In genomic region chr1:24259419-24259818, GRCm38 (mm10) we compare ENCODE assay signal across 21 mouse cellular contexts.
DNase-seq lines count a peak whose midpoint lies in the region; ATAC-seq lines count a peak whose summit lies in the region.
"Had no signal": no experiment of that assay in that cellular context is flagged by ENCODE, and none has a peak within 500 bp of the region (broad histone marks: within the 10 kb centered on the region; RNA-seq: fewer than 3 reads in every experiment).

No protein-coding gene starts in this region.

- H3K9me3 ChIP-seq in limb, embryonic 13.5 days, result no peaks in the 10 kb centered on the region
- H3K9me3 ChIP-seq in limb, embryonic 10.5 days (replicated peaks), result no peaks in the 10 kb centered on the region
- H3K9me3 ChIP-seq in neural tube, embryonic 14.5 days (ENCODE audit: control insufficient read depth, low read length), result no peaks in the 10 kb centered on the region
- no peaks in the 10 kb centered on the region for H3K9me3 ChIP-seq in neural tube, embryonic 15.5 days (replicated peaks)
- H3K9me3 ChIP-seq: G1E had no signal

- no peak overlapping the region for H3K4me2 ChIP-seq in limb, embryonic 13.5 days (replicated peaks)
- no peak overlapping the region for H3K4me2 ChIP-seq in neural tube, embryonic 14.5 days (ENCODE audit: low read depth, low read length)
- no peak overlapping the region for H3K4me2 ChIP-seq in neural tube, embryonic 15.5 days

- no peak overlapping the region for H3K4me3 ChIP-seq in limb, embryonic 13.5 days
- no peak overlapping the region for H3K4me3 ChIP-seq in limb, embryonic 10.5 days
- H3K4me3 ChIP-seq in neural tube, embryonic 14.5 days (ENCODE audit: low read depth, low read length), result no peak overlapping the region
- no peak overlapping the region for H3K4me3 ChIP-seq in neural tube, embryonic 15.5 days (replicated peaks)

- peaks cover 5% of the 10 kb centered on the region for H3K4me1 ChIP-seq in limb, embryonic 13.5 days
- peaks cover 7% of the 10 kb centered on the region; the same call in 1 of the 2 replicates for H3K4me1 ChIP-seq in limb, embryonic 10.5 days
- H3K4me1 ChIP-seq in neural tube, embryonic 14.5 days (ENCODE audit: control insufficient read depth, insufficient read depth, low read length), result no peaks in the 10 kb centered on the region
- H3K4me1 ChIP-seq in neural tube, embryonic 15.5 days, result no peaks in the 10 kb centered on the region

- ATAC-seq in limb, embryonic 13.5 days (ENCODE audit: low FRiP score, low read depth), result peak; percentile 57; the same call in 1 of the 2 replicates
- 0 out of 2 replicates have a peak, but pooled peaks have one; percentile 56 for ATAC-seq in neural tube, embryonic 14.5 days (ENCODE audit: low read depth)
- peak; percentile 38 for ATAC-seq in neural tube, embryonic 15.5 days (ENCODE audit: low FRiP score)
- ATAC-seq: activated CD4-positive, CD25-positive, alpha-beta regulatory T cell, adult 4 months; CD4-positive, CD25-positive, alpha-beta regulatory T cell, adult 4 months; Patski had no signal

- H3K27ac ChIP-seq in limb, embryonic 13.5 days, result no peak overlapping the region
- H3K27ac ChIP-seq in limb, embryonic 10.5 days, result no peak overlapping the region
- H3K27ac ChIP-seq in neural tube, embryonic 14.5 days (ENCODE audit: low read depth, low read length), result no peak overlapping the region
- H3K27ac ChIP-seq in neural tube, embryonic 15.5 days (replicated peaks), result no peak overlapping the region

- no peaks in the 10 kb centered on the region for H3K36me3 ChIP-seq in limb, embryonic 13.5 days
- no peaks in the 10 kb centered on the region for H3K36me3 ChIP-seq in limb, embryonic 10.5 days
- H3K36me3 ChIP-seq in neural tube, embryonic 14.5 days (ENCODE audit: control insufficient read depth, insufficient read depth, low read length), result no peaks in the 10 kb centered on the region
- H3K36me3 ChIP-seq in neural tube, embryonic 15.5 days, result no peaks in the 10 kb centered on the region
- H3K36me3 ChIP-seq: G1E had no signal

- no peak overlapping the region for H3K9ac ChIP-seq in limb, embryonic 13.5 days
- no peak overlapping the region for H3K9ac ChIP-seq in neural tube, embryonic 14.5 days (replicated peaks; ENCODE audit: low read depth, low read length)
- H3K9ac ChIP-seq in neural tube, embryonic 15.5 days (replicated peaks), result no peak overlapping the region

- no peak for DNase-seq in limb, embryonic 10.5 days (ENCODE audit: low spot score)
- DNase-seq in neural tube, embryonic 10.5 days (ENCODE audit: extremely low spot score, low spot score), result no peak
- DNase-seq in lung, postnatal 36 days, result no peak
- DNase-seq: adrenal gland, adult 2 months; adrenal gland, adult 8-10 months; adrenal gland, postnatal 10 days; adrenal gland, postnatal 14 days; adrenal gland, postnatal 25 days; adrenal gland, postnatal 36 days; B cell, adult 2 months; cerebellum, adult 11 months; cerebellum, adult 11-12 months; cerebellum, adult 18-20 months had no signal

- no peaks in the 10 kb centered on the region for H3K27me3 ChIP-seq in limb, embryonic 13.5 days
- H3K27me3 ChIP-seq in limb, embryonic 10.5 days (ENCODE audit: low read depth, poor library complexity, severe bottlenecking), result no peaks in the 10 kb centered on the region
- H3K27me3 ChIP-seq in neural tube, embryonic 14.5 days (ENCODE audit: control insufficient read depth, insufficient read depth, low read length), result no peaks in the 10 kb centered on the region
- H3K27me3 ChIP-seq in neural tube, embryonic 15.5 days (replicated peaks), result no peaks in the 10 kb centered on the region
- H3K27me3 ChIP-seq: CH12.LX had no signal

- whole genome bisulfite sequencing in limb, embryonic 13.5 days, result 21% methylated on average over 6 of the region's 6 CpGs
- WGBS in limb, embryonic 10.5 days, result 52% methylated on average over 6 of the region's 6 CpGs
- 48% methylated on average over 6 of the region's 6 CpGs for WGBS in neural tube, embryonic 14.5 days
- 46% methylated on average over 6 of the region's 6 CpGs for WGBS in neural tube, embryonic 15.5 days
